Mouse (Mus musculus) MEL (cell line): ENCODE results near the gene Abcd2. TPM values are rescaled to one million over a fixed set of nuclear protein-coding genes. Genes with fewer than 3 reads are reported as not detected.

ENCODE experiments used
- DNase-seq: peaks from one replicate; pipeline ENCODE4 v3.0.0; 2011; ENCODE audit warnings: low read depth, low spot score
- H3K27ac ChIP-seq: 2 replicates; pipeline ENCODE4 v1.5.1; 2012; ENCODE audit warnings: low read depth, mild to moderate bottlenecking, control low read depth, low read length, moderate library complexity; ENCODE audit not compliant: control insufficient read depth
- H3K27me3 ChIP-seq, 2 experiments: fragments of 150-350 bp in 1 of 2; sonication (generic) in 1 of 2; 2 replicates each; pipeline ENCODE4 v1.6.1; 2012; ENCODE audit warnings: low read length in 2 of 2, mild to moderate bottlenecking in 2 of 2, improper control_type of control experiment in 1 of 2, moderate library complexity in 1 of 2; ENCODE audit not compliant: insufficient read depth in 2 of 2, control insufficient read depth in 1 of 2
- H3K36me3 ChIP-seq, 2 experiments: 2 replicates each; pipeline ENCODE4 v1.6.1; 2012 to 2014; ENCODE audit warnings: low read length in 2 of 2, improper control_type of control experiment in 1 of 2, inconsistent platforms in 1 of 2, mild to moderate bottlenecking in 1 of 2; ENCODE audit not compliant: insufficient read depth in 2 of 2, control insufficient read depth in 1 of 2
- H3K4me1 ChIP-seq, 2 experiments: fragments of 150-350 bp in 1 of 2; sonication (generic) in 1 of 2; 2 replicates each; pipeline ENCODE4 v1.6.1; 2012; ENCODE audit warnings: low read length in 2 of 2, improper control_type of control experiment in 1 of 2, mild to moderate bottlenecking in 1 of 2; ENCODE audit not compliant: insufficient read depth in 2 of 2, control insufficient read depth in 1 of 2
- H3K4me3 ChIP-seq, 2 experiments: fragments of 150-350 bp in 1 of 2; sonication (generic) in 1 of 2; 2 replicates each; pipeline ENCODE4 v1.5.1; 2012; ENCODE audit warnings: low read depth in 2 of 2, low read length in 2 of 2, mild to moderate bottlenecking in 2 of 2, moderate library complexity in 2 of 2, control low read depth in 1 of 2, improper control_type of control experiment in 1 of 2; ENCODE audit not compliant: control insufficient read depth in 1 of 2, insufficient read depth in 1 of 2
- H3K79me2 ChIP-seq: 2 replicates; pipeline ENCODE4 v1.6.1; 2012; ENCODE audit warnings: mild to moderate bottlenecking, low read length, moderate library complexity; ENCODE audit not compliant: control insufficient read depth, poor library complexity, insufficient read depth
- H3K9ac ChIP-seq: 2 replicates; pipeline ENCODE4 v1.6.1; 2012; ENCODE audit warnings: low read depth, mild to moderate bottlenecking, control low read depth, low read length, moderate library complexity; ENCODE audit not compliant: control insufficient read depth, poor library complexity, severe bottlenecking
- H3K9me3 ChIP-seq: fragments of 150-350 bp; sonication (generic); replicated peaks from 2 replicates; pipeline ENCODE4 v1.6.1; 2012; ENCODE audit warnings: mild to moderate bottlenecking, low read length, improper control_type of control experiment, moderate library complexity; ENCODE audit not compliant: insufficient read depth
- BHLHE40 ChIP-seq: IDR thresholded peaks from 2 replicates; pipeline ENCODE4 v1.6.1; 2012; ENCODE audit warnings: low read depth, mild to moderate bottlenecking, inconsistent platforms, low read length, improper control_type of control experiment, borderline replicate concordance
- CTCF ChIP-seq, 3 experiments: IDR thresholded peaks in 2 of 3; conservative IDR thresholded peaks in 1 of 3; 2 replicates each; pipeline ENCODE4 v1.5.1; 2011 to 2012; ENCODE audit warnings: low read length in 3 of 3, low read depth in 2 of 3, mild to moderate bottlenecking in 2 of 3, improper control_type of control experiment in 1 of 3, inconsistent platforms in 1 of 3, mixed read lengths in 1 of 3, moderate library complexity in 1 of 3; ENCODE audit not compliant: control insufficient read depth in 1 of 3, insufficient read depth in 1 of 3, poor library complexity in 1 of 3, severe bottlenecking in 1 of 3
- ELF1 ChIP-seq: IDR thresholded peaks from 2 replicates; pipeline ENCODE4 v1.6.1; 2014; ENCODE audit warnings: low read depth, mild to moderate bottlenecking, inconsistent platforms, low read length, improper control_type of control experiment, moderate library complexity
- EP300 ChIP-seq, 2 experiments: IDR thresholded peaks; 2 replicates each; pipeline ENCODE4 v1.6.1; 2011; ENCODE audit warnings: improper control_type of control experiment in 2 of 2, low read length in 2 of 2, low read depth in 1 of 2, mild to moderate bottlenecking in 1 of 2
- ETS1 ChIP-seq: IDR thresholded peaks from 2 replicates; pipeline ENCODE4 v1.6.1; 2012; ENCODE audit warnings: low read depth, mild to moderate bottlenecking, inconsistent platforms, low read length, improper control_type of control experiment, moderate library complexity
- GATA1 ChIP-seq: IDR thresholded peaks from 2 replicates; pipeline ENCODE4 v1.6.1; 2011; ENCODE audit warnings: low read depth, low read length, improper control_type of control experiment
- HCFC1 ChIP-seq: IDR thresholded peaks from 2 replicates; pipeline ENCODE4 v1.6.1; 2012; ENCODE audit warnings: low read depth, mild to moderate bottlenecking, inconsistent platforms, low read length, improper control_type of control experiment, moderate library complexity
- JUND ChIP-seq: IDR thresholded peaks from 2 replicates; pipeline ENCODE4 v1.6.1; 2011; ENCODE audit warnings: low read depth, mild to moderate bottlenecking, improper control_type of control experiment, low read length
- MAFK ChIP-seq: IDR thresholded peaks from 2 replicates; pipeline ENCODE4 v1.6.1; 2011; ENCODE audit warnings: low read depth, mild to moderate bottlenecking, low read length, improper control_type of control experiment, borderline replicate concordance
- MAX ChIP-seq: IDR thresholded peaks from 2 replicates; pipeline ENCODE4 v1.6.1; 2011; ENCODE audit warnings: low read length, improper control_type of control experiment
- MEF2A ChIP-seq: IDR thresholded peaks from 2 replicates; pipeline ENCODE4 v1.6.1; 2014; ENCODE audit warnings: low read depth, mild to moderate bottlenecking, inconsistent platforms, low read length, improper control_type of control experiment; ENCODE audit not compliant: poor library complexity, insufficient replicate concordance, severe bottlenecking; ENCODE audit errors: extremely low read depth
- MYB ChIP-seq: IDR thresholded peaks from 2 replicates; pipeline ENCODE4 v1.6.1; 2011; ENCODE audit warnings: mild to moderate bottlenecking, low read depth, low read length, improper control_type of control experiment
- MYC ChIP-seq: IDR thresholded peaks from 2 replicates; pipeline ENCODE4 v1.6.1; 2011; ENCODE audit warnings: low read depth, mild to moderate bottlenecking, low read length, improper control_type of control experiment, moderate library complexity
- NRF1 ChIP-seq: IDR thresholded peaks from 2 replicates; pipeline ENCODE4 v1.6.1; 2014; ENCODE audit warnings: low read depth, mild to moderate bottlenecking, inconsistent platforms, low read length, improper control_type of control experiment, moderate library complexity; ENCODE audit not compliant: poor library complexity, insufficient read depth, severe bottlenecking
- POLR2A ChIP-seq, 2 experiments: IDR thresholded peaks; 2 replicates each; pipeline ENCODE4 v1.6.1; 2011 to 2012; ENCODE audit warnings: low read length in 2 of 2, mild to moderate bottlenecking in 2 of 2, control low read depth in 1 of 2, improper control_type of control experiment in 1 of 2, low read depth in 1 of 2, moderate library complexity in 1 of 2; ENCODE audit not compliant: control insufficient read depth in 1 of 2, insufficient read depth in 1 of 2, poor library complexity in 1 of 2
- POLR2AphosphoS2 ChIP-seq: IDR thresholded peaks from 2 replicates; pipeline ENCODE4 v1.6.1; 2011; ENCODE audit warnings: low read length, improper control_type of control experiment
- POLR2AphosphoS5 ChIP-seq: IDR thresholded peaks from 2 replicates; pipeline ENCODE4 v1.6.1; 2012; ENCODE audit warnings: low read depth, borderline replicate concordance, mild to moderate bottlenecking, inconsistent platforms, low read length, moderate library complexity, mixed read lengths
- RAD21 ChIP-seq: IDR thresholded peaks from 2 replicates; pipeline ENCODE4 v1.6.1; 2011; ENCODE audit warnings: mild to moderate bottlenecking, low read depth, low read length, improper control_type of control experiment
- TAL1 ChIP-seq: IDR thresholded peaks from 2 replicates; pipeline ENCODE4 v1.6.1; 2012; ENCODE audit warnings: mild to moderate bottlenecking, inconsistent platforms, low read length, moderate library complexity, mixed read lengths
- UBTF ChIP-seq: IDR thresholded peaks from 2 replicates; pipeline ENCODE4 v1.6.1; 2012; ENCODE audit warnings: low read depth, mild to moderate bottlenecking, inconsistent platforms, low read length, improper control_type of control experiment, moderate library complexity, borderline replicate concordance; ENCODE audit not compliant: insufficient read depth
- USF1 ChIP-seq: IDR thresholded peaks from 2 replicates; pipeline ENCODE4 v1.6.1; 2014; ENCODE audit warnings: low read depth, mild to moderate bottlenecking, inconsistent platforms, low read length, improper control_type of control experiment, moderate library complexity
- ZC3H11A ChIP-seq: IDR thresholded peaks from 2 replicates; pipeline ENCODE4 v1.6.1; 2012; ENCODE audit warnings: low read depth, mild to moderate bottlenecking, inconsistent platforms, low read length, improper control_type of control experiment
- polyA plus RNA-seq, 2 experiments: library from polyadenylated mRNA; stranded (reverse) in 1 of 2; unstranded in 1 of 2; fragments of >175 nt in 1 of 2; fragments of >200 nt in 1 of 2; gene quantifications; 2 replicates each; pipeline versions ENCODE4 v1.2.1 to v1.2.4; 2012; ENCODE audit warnings: low replicate concordance in 2 of 2, low read depth in 1 of 2; ENCODE audit not compliant: insufficient read length in 2 of 2, insufficient read depth in 1 of 2, missing spikeins in 1 of 2
- total RNA-seq: library from RNA; depleted of rRNA; stranded (reverse); fragments of 300-350 nt; gene quantifications from 2 replicates; pipeline ENCODE4 v1.2.3, GENCODE M21; 2012

The Abcd2 gene
- total and polyA plus RNA-seq, 3 experiments, result not detected

- Histone ChIP-seq H3K27ac (no peak overlapping the region), H3K79me2 (no peaks in the 10 kb centered on the region), H3K27me3 (no peaks in the 10 kb centered on the region), H3K4me3 (no peak overlapping the region), H3K4me1 (no peaks in the 10 kb centered on the region), H3K36me3 (no peaks in the 10 kb centered on the region), H3K9me3 (no peaks in the 10 kb centered on the region), H3K9ac (no peak overlapping the region)
- TF ChIP-seq HCFC1 (no peak), CTCF (IDR thresholded peaks at IDR 0.05 in 2 of 3, conservative IDR thresholded peaks at IDR 0.05 in 1 of 3; ENCODE audit: control insufficient read depth in 1 of 3, insufficient read depth in 1 of 3, low read depth in 2 of 3, low read length in 3 of 3, poor library complexity in 1 of 3, severe bottlenecking in 1 of 3) (no peak), UBTF (no peak), MAX (no peak), GATA1 (no peak), POLR2AphosphoS5 (no peak), POLR2A (IDR thresholded peaks at IDR 0.05; ENCODE audit: control insufficient read depth in 1 of 2, insufficient read depth in 1 of 2, low read depth in 1 of 2, low read length in 2 of 2, poor library complexity in 1 of 2) (no peak), MYB (no peak), MYC (no peak), ELF1 (no peak), MAFK (no peak), MEF2A (no peak), ZC3H11A (no peak), POLR2AphosphoS2 (no peak), NRF1 (no peak), EP300 (IDR thresholded peaks at IDR 0.05; ENCODE audit: low read depth in 1 of 2, low read length in 2 of 2) (no peak), USF1 (no peak), TAL1 (no peak), RAD21 (no peak)
- no peak for DNase-seq
Observed at GRCm38 (mm10) chr15:91172193-91172592, 19.4 kb downstream of the Abcd2 start.

GRCm38 (mm10) chr15:91171332-91171731 lies 20.3 kb downstream of the Abcd2 start:
- TF ChIP-seq POLR2AphosphoS5 (no peak), GATA1 (no peak), JUND (no peak), ETS1 (no peak), ELF1 (no peak), BHLHE40 (no peak)
- TF ChIP-seq, all 39 proteins: peak for 0
- DNase-seq, result no peak
- no peak overlapping the region for H3K9ac ChIP-seq
- H3K27me3 ChIP-seq, result no peaks in the 10 kb centered on the region
- no peak overlapping the region for H3K4me3 ChIP-seq
- H3K27ac ChIP-seq, result no peak overlapping the region
- H3K36me3 ChIP-seq, result no peaks in the 10 kb centered on the region
- no peaks in the 10 kb centered on the region for H3K79me2 ChIP-seq
- H3K4me1 ChIP-seq, result no peaks in the 10 kb centered on the region
- no peaks in the 10 kb centered on the region for H3K9me3 ChIP-seq
